Mouse (Mus musculus): ENCODE data around the gene Samd7. TPM values are rescaled to one million over a fixed set of nuclear protein-coding genes. Genes with fewer than 3 reads are reported as not detected.

The Samd7 gene
- polyA plus RNA-seq, 1 experiment from 2014 or later, result not detected

DNA sequence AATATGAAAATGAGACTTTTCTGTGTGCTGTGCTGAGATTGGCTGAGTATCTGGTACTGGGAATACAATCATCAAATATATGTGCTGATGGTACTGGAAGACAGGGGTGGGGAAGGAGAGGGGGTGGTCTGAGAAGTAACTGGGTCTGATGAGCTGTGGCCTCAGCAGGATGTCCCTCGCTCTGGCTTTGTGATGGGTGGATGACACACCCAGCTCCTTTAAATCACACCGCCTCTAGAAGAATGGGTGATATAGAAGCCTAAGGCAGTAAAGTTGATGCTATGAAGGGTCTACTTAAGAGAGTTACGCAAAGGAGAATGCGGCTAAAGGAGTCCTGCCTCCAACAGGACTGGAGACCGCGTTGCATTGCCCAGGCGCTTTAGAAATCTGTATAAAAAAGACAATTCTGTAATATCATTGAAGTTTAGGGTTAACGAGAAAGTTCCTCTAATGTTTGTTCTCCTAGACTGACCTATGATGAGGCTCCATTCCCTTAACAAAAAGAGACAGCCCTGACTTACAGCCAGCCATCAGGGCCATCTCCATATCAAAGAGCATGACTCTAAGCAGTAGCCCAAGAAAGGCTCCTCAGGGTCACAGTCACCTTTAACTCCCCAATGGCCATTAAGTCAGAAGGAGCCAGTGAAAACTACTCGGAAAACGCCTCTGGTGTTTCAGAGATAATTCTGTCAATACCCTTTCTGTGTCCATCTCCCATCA is 21.8 kb upstream of the Samd7 start:
- no peaks in the 10 kb centered on the region for H3K4me1 ChIP-seq
- H3K4me2 ChIP-seq (replicated peaks), result no peak overlapping the region
- H3K4me3 ChIP-seq, result no peak overlapping the region
- no peaks in the 10 kb centered on the region for H3K9me3 ChIP-seq
- H3K36me3 ChIP-seq, result no peaks in the 10 kb centered on the region
- no peak overlapping the region for H3K9ac ChIP-seq
- WGBS, result 58% methylated on average over 10 of the region's 10 CpGs
- no peak overlapping the region for H3K27ac ChIP-seq
- no peak for ATAC-seq (ENCODE audit: insufficient number of reproducible peaks, insufficient read depth, low FRiP score, low TSS enrichment)
- no peaks in the 10 kb centered on the region for H3K27me3 ChIP-seq

DNA sequence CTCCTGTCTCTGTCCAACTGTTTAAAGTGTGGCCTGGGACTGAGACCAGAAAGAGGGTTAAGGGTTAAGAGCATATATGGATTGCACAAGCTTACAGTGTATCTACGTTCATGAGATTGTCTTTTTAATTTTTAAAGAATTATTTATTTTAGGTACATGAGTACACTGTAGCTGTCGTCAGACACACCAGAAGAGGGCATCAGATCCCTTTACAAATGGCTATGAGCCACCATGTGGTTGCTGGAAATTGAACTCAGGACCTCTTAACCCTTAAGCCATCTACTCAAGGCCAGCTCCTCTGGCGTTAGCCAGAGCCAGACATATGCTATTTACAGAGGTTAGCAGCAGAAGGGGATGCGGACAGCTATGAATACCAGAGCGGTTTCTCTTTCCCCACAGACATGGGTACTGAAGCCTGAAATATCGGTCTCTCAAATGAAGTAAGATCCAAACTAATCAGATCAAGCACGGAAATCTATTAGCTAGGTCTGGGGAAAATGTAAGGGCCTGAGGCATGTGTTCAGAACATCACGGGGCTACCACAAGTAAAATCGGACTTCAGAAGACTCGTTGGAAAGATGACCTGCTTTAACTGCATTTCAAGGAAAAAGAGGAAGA is 21.1 kb upstream of the Samd7 start:
- Histone ChIP-seq H3K4me2 (replicated peaks) (no peak overlapping the region), H3K4me3 (no peak overlapping the region), H3K9ac (no peak overlapping the region), H3K36me3 (no peaks in the 10 kb centered on the region), H3K4me1 (no peaks in the 10 kb centered on the region), H3K9me3 (no peaks in the 10 kb centered on the region), H3K27ac (no peak overlapping the region), H3K27me3 (no peaks in the 10 kb centered on the region)
- no peak for ATAC-seq (ENCODE audit: insufficient number of reproducible peaks, insufficient read depth, low FRiP score, low TSS enrichment)
- 72% methylated on average over 10 of the region's 10 CpGs for WGBS

DNA sequence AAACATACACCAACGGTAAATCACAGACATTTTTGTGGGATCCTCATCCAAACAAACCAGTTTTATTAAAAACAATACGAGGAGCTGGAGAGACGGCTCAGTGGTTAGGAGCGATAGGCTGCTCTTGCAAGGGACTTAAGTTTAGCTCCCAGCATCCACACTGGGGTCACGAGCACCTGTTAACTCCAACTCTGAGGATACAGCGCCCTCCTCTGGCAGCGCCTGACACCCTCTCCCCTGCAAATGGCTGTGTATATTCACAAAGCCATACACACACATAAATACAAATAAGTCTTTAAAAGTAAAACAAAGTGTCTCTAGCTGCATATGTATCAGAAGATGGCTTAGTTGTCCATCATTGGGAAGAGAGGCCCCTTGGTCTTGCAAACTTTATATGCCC is 20.6 kb upstream of the Samd7 start:
- Histone ChIP-seq H3K36me3 (no peaks in the 10 kb centered on the region), H3K27me3 (no peaks in the 10 kb centered on the region), H3K4me2 (replicated peaks) (no peak overlapping the region), H3K27ac (no peak overlapping the region), H3K9ac (no peak overlapping the region), H3K4me3 (no peak overlapping the region), H3K4me1 (no peaks in the 10 kb centered on the region), H3K9me3 (no peaks in the 10 kb centered on the region)
- no peak for ATAC-seq (ENCODE audit: insufficient number of reproducible peaks, insufficient read depth, low FRiP score, low TSS enrichment)
- WGBS, result 84% methylated on average over 7 of the region's 7 CpGs

DNA sequence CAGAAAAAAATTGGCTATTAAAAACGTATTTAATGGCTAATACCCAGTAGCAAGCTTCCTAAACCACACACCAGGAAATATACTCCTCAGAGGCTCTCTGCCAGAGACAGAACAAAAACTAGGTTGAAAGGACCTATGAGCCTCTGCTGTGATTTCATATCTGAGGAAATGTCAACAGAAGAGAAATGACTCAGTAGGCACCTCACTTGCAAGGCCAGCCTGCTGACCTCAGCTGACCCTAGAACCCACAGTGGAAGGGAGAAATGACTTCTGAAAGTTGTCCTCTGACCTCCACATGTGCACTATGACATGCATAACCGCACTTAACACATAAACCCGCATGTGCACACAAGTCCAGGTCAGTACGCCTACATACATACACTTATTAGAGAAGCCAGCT is 18.9 kb upstream of the Samd7 start:
- no peak overlapping the region for H3K4me3 ChIP-seq
- no peak overlapping the region for H3K27ac ChIP-seq
- H3K4me2 ChIP-seq (replicated peaks), result no peak overlapping the region
- no peaks in the 10 kb centered on the region for H3K36me3 ChIP-seq
- WGBS, result 73% methylated on average over 4 of the region's 4 CpGs
- H3K27me3 ChIP-seq, result no peaks in the 10 kb centered on the region
- H3K9me3 ChIP-seq, result no peaks in the 10 kb centered on the region
- no peak for ATAC-seq (ENCODE audit: insufficient number of reproducible peaks, insufficient read depth, low FRiP score, low TSS enrichment)
- no peaks in the 10 kb centered on the region for H3K4me1 ChIP-seq
- H3K9ac ChIP-seq, result no peak overlapping the region

DNA sequence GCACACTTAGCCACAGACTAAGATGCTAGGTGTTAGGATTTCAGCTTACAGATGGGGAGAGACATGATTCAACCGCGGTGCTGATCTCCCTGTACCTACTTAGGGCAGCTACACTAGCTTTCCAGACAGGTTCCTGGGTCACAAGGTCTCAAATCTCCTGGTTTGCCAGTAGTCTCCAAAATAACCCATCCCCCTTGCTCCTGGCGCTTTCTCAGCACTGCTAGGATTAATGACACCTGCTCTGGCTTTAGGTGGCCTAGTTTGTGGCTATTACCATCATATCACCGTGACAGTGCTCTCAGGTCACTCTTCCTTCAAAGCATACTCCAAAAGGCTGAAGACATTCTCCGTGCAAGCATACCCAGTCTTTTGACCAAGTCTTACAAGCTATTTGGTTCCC is 17.0 kb upstream of the Samd7 start:
- ATAC-seq (ENCODE audit: insufficient number of reproducible peaks, insufficient read depth, low FRiP score, low TSS enrichment), result no peak

DNA sequence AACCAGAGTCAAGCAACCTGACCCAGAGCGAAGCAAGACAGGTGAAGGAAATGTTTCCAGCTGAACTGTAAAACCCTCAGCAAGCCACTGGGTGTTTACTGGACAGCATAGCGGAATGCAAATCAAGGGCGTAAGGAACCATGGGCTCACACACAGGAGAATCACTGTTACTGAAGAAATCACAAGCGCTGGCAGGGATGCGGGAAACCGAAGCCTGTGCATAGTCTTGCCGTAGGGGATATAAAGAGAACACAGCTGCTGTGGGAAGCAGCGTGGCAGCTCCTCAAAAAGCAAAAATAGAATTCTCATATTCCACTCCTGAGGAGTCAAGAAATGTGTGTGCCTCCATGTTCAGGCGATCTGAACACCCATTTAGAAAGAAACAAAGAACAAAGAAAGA is 9.3 kb upstream of the Samd7 start:
- H3K36me3 ChIP-seq, result no peaks in the 10 kb centered on the region
- no peaks in the 10 kb centered on the region for H3K27me3 ChIP-seq
- H3K4me1 ChIP-seq, result no peaks in the 10 kb centered on the region
- H3K4me3 ChIP-seq, result no peak overlapping the region
- H3K27ac ChIP-seq, result no peak overlapping the region
- no peak overlapping the region for H3K4me2 ChIP-seq (replicated peaks)
- no peaks in the 10 kb centered on the region for H3K9me3 ChIP-seq
- ATAC-seq (ENCODE audit: insufficient number of reproducible peaks, insufficient read depth, low FRiP score, low TSS enrichment), result peak; percentile 47; the same call in 1 of the 2 replicates
- H3K9ac ChIP-seq, result no peak overlapping the region
- WGBS, result 50% methylated on average over 9 of the region's 9 CpGs

More for the DNA sequence above, 17.0 kb upstream of the Samd7 start:
- Histone ChIP-seq H3K4me1 (no peaks in the 10 kb centered on the region), H3K4me2 (replicated peaks) (no peak overlapping the region), H3K36me3 (no peaks in the 10 kb centered on the region), H3K27me3 (no peaks in the 10 kb centered on the region), H3K27ac (no peak overlapping the region), H3K9ac (no peak overlapping the region), H3K4me3 (no peak overlapping the region), H3K9me3 (no peaks in the 10 kb centered on the region)
- WGBS, result 84% methylated on average over 5 of the region's 5 CpGs

DNA sequence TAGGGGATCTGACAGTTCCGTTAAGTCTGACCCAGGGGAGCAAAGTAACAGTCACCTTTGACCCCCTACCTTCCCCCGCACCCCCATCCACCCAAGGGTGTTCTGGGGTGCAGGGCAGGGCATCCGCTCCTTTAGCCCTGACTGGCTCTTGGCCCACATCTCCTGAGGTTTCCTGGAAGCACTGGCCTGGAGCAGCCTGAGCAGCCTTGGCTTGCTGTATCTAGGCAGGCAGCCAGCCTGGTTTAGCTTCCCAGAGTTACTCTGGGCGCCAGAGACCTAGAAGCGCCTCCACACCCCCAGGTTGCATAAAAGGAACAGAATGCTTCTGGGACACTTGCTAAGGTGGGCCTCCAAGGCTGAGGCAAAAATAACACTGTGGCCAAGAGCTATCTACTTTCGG is 4.8 kb upstream of the Samd7 start:
- Histone ChIP-seq H3K9ac (no peak overlapping the region), H3K27ac (no peak overlapping the region), H3K4me2 (replicated peaks) (no peak overlapping the region), H3K4me1 (no peaks in the 10 kb centered on the region), H3K36me3 (no peaks in the 10 kb centered on the region), H3K27me3 (no peaks in the 10 kb centered on the region), H3K4me3 (no peak overlapping the region), H3K9me3 (no peaks in the 10 kb centered on the region)
- no peak for ATAC-seq (ENCODE audit: insufficient number of reproducible peaks, insufficient read depth, low FRiP score, low TSS enrichment)
- 79% methylated on average over 6 of the region's 6 CpGs for WGBS

DNA sequence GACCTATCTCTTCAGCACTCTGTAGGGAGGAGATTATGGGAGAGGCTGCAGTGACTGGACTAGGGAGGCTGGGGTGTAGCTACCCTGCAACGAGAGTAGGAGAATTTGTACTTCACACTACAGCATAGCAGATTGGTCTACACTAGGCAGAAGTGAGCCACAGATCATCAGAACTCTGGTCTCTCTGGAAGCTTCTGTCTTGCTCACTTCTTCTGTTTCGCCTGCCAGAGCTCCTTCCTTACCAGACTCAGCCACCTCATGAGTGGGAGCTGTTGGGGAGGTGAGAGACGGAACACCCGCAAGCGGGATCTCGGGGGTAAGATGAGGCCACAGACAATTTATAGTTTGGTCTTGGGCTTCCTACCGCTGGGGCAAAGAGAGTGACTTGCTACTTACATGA is 3.2 kb upstream of the Samd7 start:
- no peaks in the 10 kb centered on the region for H3K27me3 ChIP-seq
- H3K4me3 ChIP-seq, result no peak overlapping the region
- no peak overlapping the region for H3K4me2 ChIP-seq (replicated peaks)
- H3K36me3 ChIP-seq, result no peaks in the 10 kb centered on the region
- no peak overlapping the region for H3K27ac ChIP-seq
- no peak for ATAC-seq (ENCODE audit: insufficient number of reproducible peaks, insufficient read depth, low FRiP score, low TSS enrichment)
- no peak overlapping the region for H3K9ac ChIP-seq
- H3K4me1 ChIP-seq, result no peaks in the 10 kb centered on the region
- 87% methylated on average over 7 of the region's 7 CpGs for WGBS
- H3K9me3 ChIP-seq, result no peaks in the 10 kb centered on the region

DNA sequence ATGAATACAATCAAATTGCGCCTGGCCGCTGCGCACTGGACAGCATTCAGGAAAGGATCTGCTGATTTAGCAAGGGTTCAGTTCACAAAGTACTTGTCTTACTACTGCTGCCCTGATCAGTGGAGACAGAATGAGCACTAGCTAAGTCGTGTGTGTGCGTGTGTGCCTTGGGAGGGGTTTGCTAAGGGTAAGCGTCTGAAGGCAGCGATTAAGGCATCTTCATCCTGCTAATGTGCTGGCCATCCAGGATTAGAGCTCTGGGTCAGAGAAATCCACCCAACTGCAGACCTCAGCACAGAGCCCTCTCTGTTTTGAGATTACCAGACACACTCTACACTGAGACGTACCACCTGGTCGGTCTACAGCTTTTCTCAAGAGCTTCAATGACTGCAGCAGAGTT is 2.2 kb downstream of the Samd7 start:
- no peaks in the 10 kb centered on the region for H3K27me3 ChIP-seq
- no peak for ATAC-seq (ENCODE audit: insufficient number of reproducible peaks, insufficient read depth, low FRiP score, low TSS enrichment)
- WGBS, result 85% methylated on average over 9 of the region's 9 CpGs
- H3K36me3 ChIP-seq, result no peaks in the 10 kb centered on the region
- H3K4me3 ChIP-seq, result no peak overlapping the region
- H3K9ac ChIP-seq, result no peak overlapping the region
- no peak overlapping the region for H3K4me2 ChIP-seq (replicated peaks)
- no peaks in the 10 kb centered on the region for H3K9me3 ChIP-seq
- H3K4me1 ChIP-seq, result no peaks in the 10 kb centered on the region
- H3K27ac ChIP-seq, result no peak overlapping the region

DNA sequence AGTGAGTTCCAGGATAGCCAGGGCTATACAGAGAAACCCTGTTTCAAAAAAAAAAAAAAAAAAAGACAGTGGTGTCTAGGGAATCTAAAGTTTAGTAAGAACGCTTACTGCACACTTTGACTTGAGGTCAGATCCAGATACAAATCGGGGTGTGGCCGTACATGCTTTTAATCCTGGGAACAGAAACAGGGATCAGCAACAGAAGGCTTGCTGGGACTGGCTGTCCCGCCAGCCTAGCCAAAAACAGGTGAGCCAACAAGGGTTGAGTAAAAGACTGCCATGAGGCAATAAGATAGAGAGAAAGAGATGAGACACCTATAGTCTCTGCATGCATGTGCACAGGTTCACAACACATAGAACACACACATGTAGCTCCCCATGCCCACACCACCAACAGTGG is 8.6 kb downstream of the Samd7 start:
- 92% methylated on average over 4 of the region's 4 CpGs for WGBS
- no peaks in the 10 kb centered on the region for H3K4me1 ChIP-seq
- no peak overlapping the region for H3K27ac ChIP-seq
- H3K4me2 ChIP-seq (replicated peaks), result no peak overlapping the region
- ATAC-seq (ENCODE audit: insufficient number of reproducible peaks, insufficient read depth, low FRiP score, low TSS enrichment), result no peak
- H3K27me3 ChIP-seq, result no peaks in the 10 kb centered on the region
- no peaks in the 10 kb centered on the region for H3K36me3 ChIP-seq
- no peaks in the 10 kb centered on the region for H3K9me3 ChIP-seq
- no peak overlapping the region for H3K4me3 ChIP-seq
- no peak overlapping the region for H3K9ac ChIP-seq

DNA sequence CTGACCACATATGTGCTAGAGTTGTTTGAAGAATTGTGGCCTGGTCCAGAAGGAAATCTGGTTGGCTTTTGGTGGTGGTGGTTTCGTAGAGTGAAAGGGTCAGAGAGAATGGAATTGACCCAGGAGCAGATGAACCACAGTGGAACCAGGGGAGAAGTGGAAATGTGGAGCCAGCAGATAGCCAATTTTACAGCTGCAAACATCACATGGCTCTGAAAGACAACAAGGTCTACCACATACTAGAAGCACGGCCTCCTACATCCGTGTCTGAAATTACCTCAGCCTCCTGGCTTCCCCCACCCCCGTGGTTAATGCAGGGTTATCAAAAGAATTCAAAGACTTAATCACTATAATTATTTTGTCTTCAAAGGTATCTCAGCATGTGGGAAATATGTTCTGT is 18.8 kb downstream of the Samd7 start:
- H3K4me2 ChIP-seq (replicated peaks), result no peak overlapping the region
- H3K9me3 ChIP-seq, result no peaks in the 10 kb centered on the region
- ATAC-seq (ENCODE audit: insufficient number of reproducible peaks, insufficient read depth, low FRiP score, low TSS enrichment), result no peak
- no peaks in the 10 kb centered on the region for H3K4me1 ChIP-seq
- H3K9ac ChIP-seq, result no peak overlapping the region
- 94% methylated on average over 4 of the region's 4 CpGs for WGBS
- H3K4me3 ChIP-seq, result no peak overlapping the region
- no peaks in the 10 kb centered on the region for H3K36me3 ChIP-seq
- H3K27me3 ChIP-seq, result no peaks in the 10 kb centered on the region
- no peak overlapping the region for H3K27ac ChIP-seq

DNA sequence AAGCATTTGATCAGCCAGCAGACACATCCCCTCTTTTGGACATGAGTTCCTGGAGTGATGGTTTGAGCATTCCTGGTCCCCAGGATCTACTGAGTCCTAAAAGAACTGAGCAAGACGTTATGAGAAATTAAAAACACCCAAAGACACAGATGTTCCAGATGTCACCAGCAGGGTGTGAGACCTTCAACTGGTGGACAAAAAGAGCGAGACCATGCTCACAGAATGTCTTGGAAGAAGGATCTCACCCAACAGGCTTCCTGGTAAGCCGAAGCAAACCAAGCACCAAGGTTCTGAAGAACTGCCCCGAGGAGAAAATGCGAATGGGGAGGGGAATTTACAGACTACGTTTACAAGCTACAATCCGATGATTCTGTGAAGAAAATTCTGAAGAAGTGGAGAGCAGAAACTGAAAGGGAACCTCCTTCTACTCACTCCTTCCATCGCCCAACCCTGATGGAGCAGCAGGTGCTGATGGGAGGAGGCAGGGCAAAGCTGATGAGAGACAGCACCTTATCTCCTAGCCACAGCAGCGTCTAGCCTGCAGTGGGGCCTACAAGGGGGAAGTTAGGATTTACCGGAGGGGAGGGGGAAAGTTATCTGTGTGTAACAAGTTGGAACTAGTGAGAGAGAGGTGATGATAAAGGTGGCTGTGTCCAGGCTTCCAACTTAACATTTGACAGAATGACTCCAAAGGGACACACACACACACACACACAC is 19.4 kb downstream of the Samd7 start:
- no peak for ATAC-seq (ENCODE audit: insufficient number of reproducible peaks, insufficient read depth, low FRiP score, low TSS enrichment)
- no peaks in the 10 kb centered on the region for H3K9me3 ChIP-seq
- H3K4me3 ChIP-seq, result no peak overlapping the region
- H3K4me1 ChIP-seq, result no peaks in the 10 kb centered on the region
- H3K36me3 ChIP-seq, result no peaks in the 10 kb centered on the region
- no peak overlapping the region for H3K4me2 ChIP-seq (replicated peaks)
- H3K9ac ChIP-seq, result no peak overlapping the region
- 72% methylated on average over 10 of the region's 10 CpGs for WGBS
- no peaks in the 10 kb centered on the region for H3K27me3 ChIP-seq
- H3K27ac ChIP-seq, result no peak overlapping the region

All from embryonic facial prominence, embryonic 12.5 days (tissue).